Mouse (Mus musculus) C2C12 (cell line): ENCODE measurements around the gene Phf5a. TPM values are rescaled to one million over a fixed set of nuclear protein-coding genes. Genes with fewer than 3 reads are reported as not detected.

ENCODE experiments used
- H3K27me3 ChIP-seq: one replicate; pipeline ENCODE4 v1.6.1; 2011; ENCODE audit not compliant: control insufficient read depth, insufficient read depth, insufficient read length
- H3K36me3 ChIP-seq: one replicate; pipeline ENCODE4 v1.6.1; 2011; ENCODE audit not compliant: control insufficient read depth, insufficient read depth
- H3K4me3 ChIP-seq: one replicate; pipeline ENCODE4 v1.5.1; 2011; ENCODE audit warnings: mild to moderate bottlenecking, control low read depth; ENCODE audit not compliant: poor library complexity, insufficient read depth, severe bottlenecking
- H3K79me2 ChIP-seq: one replicate; pipeline ENCODE4 v1.6.1; 2011; ENCODE audit not compliant: control insufficient read depth, insufficient read depth
- H3K79me3 ChIP-seq: one replicate; pipeline ENCODE4 v1.6.1; 2011; ENCODE audit warnings: low read depth, control low read depth
- H3ac ChIP-seq: one replicate; pipeline ENCODE3; 2011; ENCODE audit warnings: low read depth; ENCODE audit not compliant: control insufficient read depth, insufficient read length
- CEBPB ChIP-seq: IDR thresholded peaks from one replicate; pipeline ENCODE4 v1.6.1; 2011; ENCODE audit warnings: low read depth, mild to moderate bottlenecking, control low read depth, moderate library complexity
- CTCF ChIP-seq: IDR thresholded peaks from one replicate; pipeline ENCODE4 v1.5.1; 2011; ENCODE audit not compliant: control insufficient read depth, insufficient read depth, insufficient read length
- FOSL1 ChIP-seq: IDR thresholded peaks from one replicate; pipeline ENCODE4 v1.8.0; 2011; ENCODE audit warnings: mild to moderate bottlenecking, low read length; ENCODE audit not compliant: poor library complexity, insufficient read depth, severe bottlenecking
- MAX ChIP-seq: IDR thresholded peaks from one replicate; pipeline ENCODE4 v1.6.1; 2011; ENCODE audit warnings: mild to moderate bottlenecking, control low read depth
- MYOD1 ChIP-seq: IDR thresholded peaks from one replicate; pipeline ENCODE4 v1.6.1; 2011; ENCODE audit warnings: low read depth; ENCODE audit not compliant: control insufficient read depth, insufficient read length
- MYOG ChIP-seq: IDR thresholded peaks from one replicate; pipeline ENCODE4 v1.6.1; 2011; ENCODE audit not compliant: control insufficient read depth, insufficient read length; ENCODE audit errors: extremely low read depth
- USF1 ChIP-seq: IDR thresholded peaks from one replicate; pipeline ENCODE4 v1.6.1; 2011; ENCODE audit warnings: low read depth, mild to moderate bottlenecking, control low read depth, moderate library complexity
- polyA plus RNA-seq: library from polyadenylated mRNA; unstranded; fragments of >200 nt; fragmentation: generic; extraction: Trizol; gene quantifications from one replicate; pipeline ENCODE4 v1.2.1, GENCODE M21; 2012; ENCODE audit warnings: missing spikeins

Phf5a gene
- polyA plus RNA-seq, 1 experiment: 156 TPM

DNA sequence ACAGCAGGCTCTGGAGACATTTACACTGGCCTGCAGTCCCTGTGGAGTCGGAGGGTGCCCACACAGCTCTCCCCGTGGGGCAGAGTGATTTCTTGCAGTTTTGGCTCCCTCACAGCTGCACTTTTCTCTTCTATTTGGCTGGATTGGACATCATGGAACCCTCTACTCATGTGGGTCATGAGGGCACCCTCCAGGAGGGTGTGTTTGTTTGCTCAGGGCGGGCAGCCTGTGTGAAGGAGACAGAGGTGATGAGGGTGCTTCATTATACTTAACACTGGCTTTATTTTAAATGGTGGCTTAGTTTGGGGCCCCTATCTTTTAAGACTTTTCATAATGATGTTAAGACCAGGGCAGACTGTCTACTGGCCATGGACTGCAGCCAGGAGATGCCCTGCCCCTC, 46.9 kb downstream of the Phf5a start:
- H3K36me3 ChIP-seq: peaks cover 59% of the 10 kb centered on the region
- no peaks in the 10 kb centered on the region for H3K79me3 ChIP-seq
- no peak for TF ChIP-seq CEBPB
- TF ChIP-seq MAX: no peak
- no peak for TF ChIP-seq FOSL1
- no peak for TF ChIP-seq USF1
- no peak overlapping the region for H3ac ChIP-seq
- H3K79me2 ChIP-seq: no peaks in the 10 kb centered on the region
- no peaks in the 10 kb centered on the region for H3K27me3 ChIP-seq
- no peak overlapping the region for H3K4me3 ChIP-seq

DNA sequence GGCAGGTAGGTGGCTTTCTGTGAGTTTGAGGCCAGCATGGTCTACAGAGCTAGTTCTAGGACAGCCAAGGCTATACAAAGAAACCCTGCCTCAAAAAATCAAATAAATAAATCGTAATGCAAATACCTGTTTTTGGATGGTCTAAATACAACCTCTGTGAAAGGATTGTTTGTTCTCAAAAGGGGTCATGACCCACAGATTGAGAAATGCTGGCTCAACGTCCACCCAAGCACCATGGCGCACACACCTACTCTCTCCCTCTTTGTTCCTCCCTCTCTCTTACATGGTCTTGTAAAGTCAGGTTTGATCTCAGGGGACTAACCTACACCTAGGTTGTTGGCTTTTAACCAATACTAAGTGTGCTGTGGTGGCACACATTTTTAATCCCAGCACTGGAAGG, 49.1 kb downstream of the Phf5a start:
- H3ac ChIP-seq: no peak overlapping the region
- no peaks in the 10 kb centered on the region for H3K79me2 ChIP-seq
- H3K4me3 ChIP-seq: no peak overlapping the region
- no peaks in the 10 kb centered on the region for H3K27me3 ChIP-seq
- peaks cover 72% of the 10 kb centered on the region for H3K36me3 ChIP-seq
- TF ChIP-seq MYOG (no peak), USF1 (no peak)
- no peaks in the 10 kb centered on the region for H3K79me3 ChIP-seq

DNA sequence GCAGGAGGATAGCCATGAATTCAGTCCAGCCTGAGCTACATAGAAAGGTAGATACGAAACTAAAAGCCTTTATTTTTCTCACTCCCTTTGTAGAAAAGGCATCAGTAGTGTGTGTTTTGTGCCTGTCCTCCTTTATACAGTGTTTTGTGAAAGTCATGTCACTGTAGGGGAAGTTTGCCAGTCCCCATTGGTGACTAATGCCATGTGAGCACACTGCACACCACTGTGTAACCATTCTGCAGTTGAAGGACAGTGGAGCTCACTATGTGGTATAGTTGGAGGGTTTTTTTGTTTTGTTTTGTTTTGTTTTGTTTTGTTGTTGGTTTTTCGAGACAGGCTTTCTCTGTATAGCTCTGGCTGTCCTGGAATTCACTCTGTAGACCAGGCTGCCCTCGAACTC, 53.3 kb downstream of the Phf5a start:
- no peaks in the 10 kb centered on the region for H3K27me3 ChIP-seq
- H3K4me3 ChIP-seq: no peak overlapping the region
- no peak overlapping the region for H3ac ChIP-seq
- peaks cover 71% of the 10 kb centered on the region for H3K36me3 ChIP-seq
- peaks cover 16% of the 10 kb centered on the region for H3K79me2 ChIP-seq
- H3K79me3 ChIP-seq: no peaks in the 10 kb centered on the region
- TF ChIP-seq MAX (no peak), MYOG (no peak), MYOD1 (no peak), CEBPB (no peak), CTCF (no peak), USF1 (no peak), FOSL1 (no peak)

DNA sequence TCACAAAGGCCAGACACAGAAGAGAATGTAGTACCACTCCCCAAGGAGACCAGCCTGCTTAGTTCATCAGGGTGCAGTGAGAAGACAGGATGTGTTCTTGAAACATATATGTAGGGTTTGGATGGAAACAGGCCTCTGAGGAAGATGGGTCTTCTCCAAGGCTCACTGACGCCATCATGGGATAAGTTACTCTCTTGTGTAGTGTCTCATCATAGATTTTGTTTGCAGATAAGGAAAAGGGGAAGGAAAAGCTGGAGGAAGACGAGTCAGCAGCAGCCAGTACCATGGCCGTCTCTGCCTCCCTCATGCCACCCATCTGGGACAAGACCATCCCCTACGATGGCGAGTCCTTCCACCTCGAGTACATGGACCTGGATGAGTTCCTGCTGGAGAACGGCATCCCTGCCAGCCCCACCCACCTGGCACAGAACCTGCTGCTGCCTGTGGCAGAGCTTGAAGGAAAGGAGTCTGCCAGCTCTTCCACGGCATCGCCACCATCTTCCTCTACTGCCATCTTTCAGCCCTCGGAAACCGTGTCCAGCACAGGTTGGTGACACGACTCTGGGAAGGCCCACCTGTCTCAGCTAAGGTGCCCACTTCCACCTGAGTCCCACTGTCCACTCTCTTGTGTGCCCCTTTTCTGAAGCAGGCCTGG, 56.9 kb downstream of the Phf5a start:
- H3K27me3 ChIP-seq: no peaks in the 10 kb centered on the region

More for the DNA sequence above, 56.9 kb downstream of the Phf5a start:
- peaks cover 34% of the 10 kb centered on the region for H3K79me2 ChIP-seq
- no peaks in the 10 kb centered on the region for H3K79me3 ChIP-seq
- peaks cover 50% of the 10 kb centered on the region for H3K36me3 ChIP-seq
- no peak overlapping the region for H3K4me3 ChIP-seq
- no peak for TF ChIP-seq MYOD1
- H3ac ChIP-seq: no peak overlapping the region

Other genes with a start within 250 kb of the Phf5a start
- 34.8 TPM for gene L3mbtl2, start 208.0 kb downstream of the Phf5a start, polyA plus RNA-seq
- gene Chadl, start 174.6 kb downstream of the Phf5a start, polyA plus RNA-seq: 1.5 TPM
- gene Zc3h7b, start 126.9 kb downstream of the Phf5a start, polyA plus RNA-seq: 46.9 TPM
- gene Rangap1, start 126.4 kb downstream of the Phf5a start, polyA plus RNA-seq: 233 TPM
- 32.6 TPM for gene Tef, start 69.5 kb downstream of the Phf5a start, polyA plus RNA-seq
- gene Tob2, start 13.1 kb downstream of the Phf5a start, polyA plus RNA-seq: 37.5 TPM
- 368 TPM for gene Aco2, start 398 bp upstream of the Phf5a start, polyA plus RNA-seq
- 164 TPM for gene Polr3h, start 54.3 kb upstream of the Phf5a start, polyA plus RNA-seq
- gene Csdc2, start 64.8 kb upstream of the Phf5a start, polyA plus RNA-seq: 1.7 TPM
- gene Pmm1, start 89.0 kb upstream of the Phf5a start, polyA plus RNA-seq: 66.6 TPM
- not detected for gene 1700029P11Rik, start 108.6 kb upstream of the Phf5a start, polyA plus RNA-seq
- 53.7 TPM for gene Xrcc6, start 115.9 kb upstream of the Phf5a start, polyA plus RNA-seq
- 56.6 TPM for gene Desi1, start 162.0 kb upstream of the Phf5a start, polyA plus RNA-seq
- 238 TPM for gene Snu13, start 175.7 kb upstream of the Phf5a start, polyA plus RNA-seq
- not detected for gene 4930407I10Rik, start 187.2 kb upstream of the Phf5a start, polyA plus RNA-seq
- gene Mei1, start 198.1 kb upstream of the Phf5a start, polyA plus RNA-seq: not detected